Mouse (Mus musculus) brown adipose tissue, adult 24 weeks (tissue): Measurements from ENCODE around the gene Ubqln3. TPM values are rescaled to one million over a fixed set of nuclear protein-coding genes. Genes with fewer than 3 reads are reported as not detected.

Source experiments
- polyA plus RNA-seq: library from polyadenylated mRNA; stranded (reverse); fragments of >200 nt; gene quantifications from 2 replicates; pipeline ENCODE4 v1.2.4, GENCODE M21; 2012; ENCODE audit not compliant: missing spikeins, insufficient read depth, insufficient read length

Gene Ubqln3
- polyA plus RNA-seq, 1 experiment, result not detected

Other genes with a start within 250 kb of the Ubqln3 start
- not detected in 2 replicates for gene Olfr64, start 248.8 kb downstream of the Ubqln3 start, polyA plus RNA-seq
- gene Olfr65, start 239.8 kb downstream of the Ubqln3 start, polyA plus RNA-seq, result not detected in 2 replicates
- gene Olfr631, start 214.5 kb downstream of the Ubqln3 start, polyA plus RNA-seq, result not detected in 2 replicates
- not detected in 2 replicates for gene Olfr632, start 208.9 kb downstream of the Ubqln3 start, polyA plus RNA-seq
- not detected in 2 replicates for gene Olfr633, start 198.8 kb downstream of the Ubqln3 start, polyA plus RNA-seq
- not detected in 2 replicates for gene Olfr635, start 172.1 kb downstream of the Ubqln3 start, polyA plus RNA-seq
- gene Olfr638, start 144.5 kb downstream of the Ubqln3 start, polyA plus RNA-seq, result not detected in 2 replicates
- not detected in 2 replicates for gene Olfr639, start 126.0 kb downstream of the Ubqln3 start, polyA plus RNA-seq
- gene Olfr640, start 117.7 kb downstream of the Ubqln3 start, polyA plus RNA-seq, result not detected in 2 replicates
- gene Olfr641, start 107.8 kb downstream of the Ubqln3 start, polyA plus RNA-seq, result not detected in 2 replicates
- gene Olfr642, start 90.6 kb downstream of the Ubqln3 start, polyA plus RNA-seq, result not detected in 2 replicates
- gene 4930516K23Rik, start 81.8 kb downstream of the Ubqln3 start, polyA plus RNA-seq, result not detected in 2 replicates
- not detected in 2 replicates for gene Olfr644, start 71.4 kb downstream of the Ubqln3 start, polyA plus RNA-seq
- not detected in 2 replicates for gene Olfr645, start 57.8 kb downstream of the Ubqln3 start, polyA plus RNA-seq
- gene Olfr646, start 38.4 kb downstream of the Ubqln3 start, polyA plus RNA-seq, result not detected in 2 replicates
- gene Ubqln5, start 13.5 kb downstream of the Ubqln3 start, polyA plus RNA-seq, result not detected in 2 replicates
- gene Olfr643, start 5.9 kb downstream of the Ubqln3 start, polyA plus RNA-seq, result not detected in 2 replicates
- not detected in 2 replicates for gene Ubqlnl, start 7.3 kb upstream of the Ubqln3 start, polyA plus RNA-seq
- gene Olfm5, start 21.6 kb upstream of the Ubqln3 start, polyA plus RNA-seq, result not detected in 2 replicates
- not detected in 2 replicates for gene Olfr648, start 40.1 kb upstream of the Ubqln3 start, polyA plus RNA-seq
- not detected in 2 replicates for gene Olfr649, start 52.7 kb upstream of the Ubqln3 start, polyA plus RNA-seq
- gene Trim6, start 75.5 kb upstream of the Ubqln3 start, polyA plus RNA-seq, result 0.92 TPM in 1 of 2 replicates, not detected in the other
- 2.2 and 2.5 TPM in 2 replicates for gene Trim34a, start 101.2 kb upstream of the Ubqln3 start, polyA plus RNA-seq
- gene Trim5, start 144.8 kb upstream of the Ubqln3 start, polyA plus RNA-seq, result 0.58 and 0.67 TPM in 2 replicates
- 10.5 and 11.9 TPM in 2 replicates for gene Trim12a, start 172.2 kb upstream of the Ubqln3 start, polyA plus RNA-seq
- not detected in 2 replicates for gene Trim34b, start 186.2 kb upstream of the Ubqln3 start, polyA plus RNA-seq
- 4.4 and 5.6 TPM in 2 replicates for gene Trim12c, start 210.1 kb upstream of the Ubqln3 start, polyA plus RNA-seq
- gene Trim30b, start 226.6 kb upstream of the Ubqln3 start, polyA plus RNA-seq, result not detected in 2 replicates